Mouse (Mus musculus) E14TG2a.4 (cell line): ENCODE measurements around the gene Suco.

ENCODE experiments used
- H3K27me3 ChIP-seq: 2 replicates; pipeline ENCODE4 v1.6.1; 2014; ENCODE audit warnings: low read length, control low read depth; ENCODE audit not compliant: insufficient read depth
- H3K36me3 ChIP-seq: 2 replicates; pipeline ENCODE4 v1.6.1; 2014; ENCODE audit warnings: low read length, control low read depth; ENCODE audit not compliant: insufficient read depth
- H3K4me1 ChIP-seq: replicated peaks from 2 replicates; pipeline ENCODE4 v1.6.1; 2014; ENCODE audit warnings: low read depth, low read length, control low read depth
- H3K4me3 ChIP-seq: replicated peaks from 2 replicates; pipeline ENCODE4 v1.5.1; 2014; ENCODE audit warnings: mild to moderate bottlenecking, low read length
- H3K9me3 ChIP-seq: 2 replicates; pipeline ENCODE4 v1.6.1; 2014; ENCODE audit warnings: low read length, control low read depth
- CTCF ChIP-seq: conservative IDR thresholded peaks from 2 replicates; pipeline ENCODE4 v1.5.1; 2014; ENCODE audit warnings: low read length
- NANOG ChIP-seq: IDR thresholded peaks from 2 replicates; pipeline ENCODE4 v1.6.1; 2014; ENCODE audit warnings: borderline replicate concordance, low read length, mixed read lengths
- POU5F1 ChIP-seq: IDR thresholded peaks from 2 replicates; pipeline ENCODE4 v1.6.1; 2014; ENCODE audit warnings: low read length, borderline replicate concordance

Gene Suco

DNA sequence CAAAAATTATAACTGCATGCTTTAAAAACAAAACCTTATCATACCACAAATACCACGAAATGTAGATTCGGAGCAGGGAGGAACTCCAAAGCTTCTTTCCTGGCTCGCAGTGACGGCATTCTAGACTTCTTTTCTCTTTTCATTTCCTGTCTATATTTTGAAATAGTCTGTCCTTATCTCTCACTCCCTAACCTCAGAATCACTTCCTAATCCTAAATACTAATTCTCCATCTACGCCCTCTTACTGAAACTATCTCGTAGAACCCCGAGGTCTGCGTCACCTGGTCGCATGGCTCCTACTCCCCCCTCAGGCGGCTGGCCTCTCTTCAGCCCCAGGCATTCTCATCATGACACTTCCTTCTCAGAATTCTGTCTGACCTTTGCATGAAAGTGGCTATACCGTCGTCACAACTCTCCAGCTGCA is 109.4 kb downstream of the Suco start:
- no peaks in the 10 kb centered on the region for H3K36me3 ChIP-seq
- H3K4me3 ChIP-seq: no peak overlapping the region
- H3K9me3 ChIP-seq: no peaks in the 10 kb centered on the region
- peaks cover 36% of the 10 kb centered on the region for H3K4me1 ChIP-seq
- TF ChIP-seq CTCF (no peak), POU5F1 (no peak), NANOG (no peak)
- H3K27me3 ChIP-seq: no peaks in the 10 kb centered on the region

DNA sequence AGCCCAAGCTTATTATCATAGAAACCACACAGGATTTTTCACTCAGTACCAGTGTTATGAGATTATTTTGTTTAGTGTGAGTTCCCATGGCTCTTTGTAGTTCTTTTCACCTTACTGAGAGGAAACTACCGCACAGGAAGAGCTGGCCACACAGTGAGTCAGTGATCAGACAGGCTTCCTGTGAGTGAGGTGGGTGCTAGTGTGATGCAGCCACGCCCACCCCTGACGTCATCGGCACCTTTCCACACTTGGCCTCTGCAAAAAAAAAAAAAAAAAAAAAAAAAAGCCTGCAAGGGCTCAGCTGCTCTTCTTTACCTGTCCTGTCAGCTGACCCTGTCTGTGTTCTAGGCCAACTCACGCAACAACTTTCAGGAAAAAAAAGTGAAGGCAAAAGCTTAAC is 109.8 kb downstream of the Suco start:
- peaks cover 36% of the 10 kb centered on the region for H3K4me1 ChIP-seq
- H3K27me3 ChIP-seq: no peaks in the 10 kb centered on the region
- no peak overlapping the region for H3K4me3 ChIP-seq
- TF ChIP-seq NANOG: no peak
- no peak for TF ChIP-seq CTCF
- no peak for TF ChIP-seq POU5F1
- H3K9me3 ChIP-seq: no peaks in the 10 kb centered on the region
- no peaks in the 10 kb centered on the region for H3K36me3 ChIP-seq
